Mouse (Mus musculus): ENCODE results near the gene Sgf29. TPM values are rescaled to one million over a fixed set of nuclear protein-coding genes. Genes with fewer than 3 reads are reported as not detected.

Gene Sgf29
- 35.7 and 51.2 TPM in 2 replicates for polyA plus RNA-seq (2012; rRNA removed)

GRCm38 (mm10) chr7:126649231-126650051 lies at the start of gene Sgf29:
Gene Sgf29 (plus strand): TSS chr7:126649309.

GRCm38 (mm10) chr7:126630824-126631518 lies 18.1 kb upstream of the Sgf29 start, which contains the start of gene Nupr1:
Gene Nupr1 (minus strand): TSS chr7:126630861.

GRCm38 (mm10) chr7:126676207-126676606 lies 27.1 kb downstream of the Sgf29 start, which contains the start of gene Sult1a1:
Gene Sult1a1 (minus strand): TSS chr7:126676432.

GRCm38 (mm10) chr7:126695210-126695611 lies 46.1 kb downstream of the Sgf29 start, which contains the start of gene Bola2:
Gene Bola2 (plus strand): TSS chr7:126695401.

GRCm38 (mm10) chr7:126695631-126696207 lies 46.6 kb downstream of the Sgf29 start, which contains the start of gene Slx1b:
Gene Slx1b (minus strand): TSS chr7:126695784.

GRCm38 (mm10) chr7:126707442-126708174 lies 58.5 kb downstream of the Sgf29 start, which contains the start of gene Coro1a:
Gene Coro1a (minus strand): TSS chr7:126707787.

Other genes with a start within 250 kb of the Sgf29 start
- 0.05 TPM in 2 replicates for gene Cd19, start 234.4 kb upstream of the Sgf29 start, polyA plus RNA-seq (2012; rRNA removed)
- 20.9 and 22.0 TPM in 2 replicates for gene Rabep2, start 220.6 kb upstream of the Sgf29 start, polyA plus RNA-seq (2012; rRNA removed)
- 0.32 and 13.7 TPM in 2 replicates for gene Atp2a1, start 186.2 kb upstream of the Sgf29 start, polyA plus RNA-seq (2012; rRNA removed)
- 65.6 and 74.5 TPM in 2 replicates for gene Sh2b1, start 173.9 kb upstream of the Sgf29 start, polyA plus RNA-seq (2012; rRNA removed)
- gene Tufm, start 161.9 kb upstream of the Sgf29 start, polyA plus RNA-seq (2012; rRNA removed): 98.2 and 125 TPM in 2 replicates
- 108 and 145 TPM in 2 replicates for gene Atxn2l, start 145.9 kb upstream of the Sgf29 start, polyA plus RNA-seq (2012; rRNA removed)
- 169 and 181 TPM in 2 replicates for gene Eif3c, start 82.9 kb upstream of the Sgf29 start, polyA plus RNA-seq (2012; rRNA removed)
- 0.61 and 0.98 TPM in 2 replicates for gene Apobr, start 64.4 kb upstream of the Sgf29 start, polyA plus RNA-seq (2012; rRNA removed)
- gene Cln3, start 63.5 kb upstream of the Sgf29 start, polyA plus RNA-seq (2012; rRNA removed): 33.1 and 33.9 TPM in 2 replicates
- gene Il27, start 54.4 kb upstream of the Sgf29 start, polyA plus RNA-seq (2012; rRNA removed): not detected in 2 replicates
- 2.4 and 5.1 TPM in 2 replicates for gene Nupr1, start 18.4 kb upstream of the Sgf29 start, polyA plus RNA-seq (2012; rRNA removed)
- 0.28 and 0.40 TPM in 2 replicates for gene Sult1a1, start 27.1 kb downstream of the Sgf29 start, polyA plus RNA-seq (2012; rRNA removed)
- gene Bola2, start 46.1 kb downstream of the Sgf29 start, polyA plus RNA-seq (2012; rRNA removed): 57.0 and 128 TPM in 2 replicates
- 26.9 and 29.2 TPM in 2 replicates for gene Slx1b, start 46.5 kb downstream of the Sgf29 start, polyA plus RNA-seq (2012; rRNA removed)
- 36.3 and 47.5 TPM in 2 replicates for gene Coro1a, start 58.5 kb downstream of the Sgf29 start, polyA plus RNA-seq (2012; rRNA removed)
- 70.2 and 101 TPM in 2 replicates for gene Mapk3, start 110.3 kb downstream of the Sgf29 start, polyA plus RNA-seq (2012; rRNA removed)
- gene Gdpd3, start 117.0 kb downstream of the Sgf29 start, polyA plus RNA-seq (2012; rRNA removed): 8.5 and 8.8 TPM in 2 replicates
- gene Ypel3, start 127.6 kb downstream of the Sgf29 start, polyA plus RNA-seq (2012; rRNA removed): 80.9 and 93.6 TPM in 2 replicates
- gene Tbx6, start 132.2 kb downstream of the Sgf29 start, polyA plus RNA-seq (2012; rRNA removed): 1.1 and 1.5 TPM in 2 replicates
- 268 and 290 TPM in 2 replicates for gene Ppp4c, start 143.2 kb downstream of the Sgf29 start, polyA plus RNA-seq (2012; rRNA removed)
- gene Fam57b, start 148.4 kb downstream of the Sgf29 start, polyA plus RNA-seq (2012; rRNA removed): 23.7 and 32.0 TPM in 2 replicates
- not detected in 2 replicates for gene 4930451I11Rik, start 182.3 kb downstream of the Sgf29 start, polyA plus RNA-seq (2012; rRNA removed)
- gene Doc2a, start 198.1 kb downstream of the Sgf29 start, polyA plus RNA-seq (2012; rRNA removed): 4.1 and 5.6 TPM in 2 replicates
- 186 and 304 TPM in 2 replicates for gene Hirip3, start 212.7 kb downstream of the Sgf29 start, polyA plus RNA-seq (2012; rRNA removed)
- 63.3 and 64.6 TPM in 2 replicates for gene Ino80e, start 213.1 kb downstream of the Sgf29 start, polyA plus RNA-seq (2012; rRNA removed)
- 102 and 154 TPM in 2 replicates for gene Taok2, start 235.4 kb downstream of the Sgf29 start, polyA plus RNA-seq (2012; rRNA removed)

Data from central nervous system, embryonic 11.5 days (tissue).